Mouse (Mus musculus): ENCODE data around the gene Cux2.

- TF ChIP-seq FLI1 (IDR thresholded peaks at IDR 0.05; ENCODE audit: low read length) (no peak), GATA1 (IDR thresholded peaks at IDR 0.05; ENCODE audit: borderline replicate concordance, low read length) (no peak)
These were observed 104.1 kb downstream of the Cux2 start for GRCm38 (mm10) chr5:121945819-121946218.
